Mouse (Mus musculus) left cerebral cortex, adult 9 months (tissue): ENCODE measurements around the gene Acaa1a.
"Not testable (repeated sequence)": the region's sequence is repeated elsewhere in the genome, so short reads cannot be mapped to it uniquely, and the experiment has no call there.

Source experiments
- DNase-seq, 2 experiments: peaks; one replicate each; pipeline ENCODE4 v3.0.0; 2022; ENCODE audit warnings: low spot score in 2 of 2

Gene Acaa1a

GRCm38 (mm10) chr9:119339106-119339505 is 370 bp upstream of the Acaa1a start:
- no peak for DNase-seq

DNA sequence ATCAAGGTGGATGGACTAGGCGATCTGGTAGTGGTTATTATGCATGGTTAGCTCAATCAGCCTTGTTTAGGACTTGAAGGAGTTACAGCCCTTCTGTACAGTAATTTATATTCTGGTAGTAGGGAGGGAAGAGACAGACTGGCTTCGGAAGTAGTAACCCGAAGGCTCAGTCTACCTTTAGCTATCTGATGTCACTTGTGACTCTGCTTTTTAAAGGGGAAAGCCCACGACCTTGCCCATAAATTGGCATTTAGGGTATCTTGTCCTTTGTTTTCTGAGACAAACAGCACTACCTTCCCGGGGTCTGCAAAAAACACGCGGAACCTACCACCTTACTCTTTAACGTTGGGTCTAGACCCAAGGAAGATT is 720 bp downstream of the Acaa1a start:
- DNase-seq: no peak

- peak; percentile 98 for DNase-seq
Observed at GRCm38 (mm10) chr9:119340909-119341816, 1.7 kb downstream of the Acaa1a start, which contains the start of gene Myd88. Gene Myd88, minus strand, starts transcription at chr9:119341411.

- DNase-seq: no peak
Observed at GRCm38 (mm10) chr9:119342728-119343127, 3.3 kb downstream of the Acaa1a start.

DNA sequence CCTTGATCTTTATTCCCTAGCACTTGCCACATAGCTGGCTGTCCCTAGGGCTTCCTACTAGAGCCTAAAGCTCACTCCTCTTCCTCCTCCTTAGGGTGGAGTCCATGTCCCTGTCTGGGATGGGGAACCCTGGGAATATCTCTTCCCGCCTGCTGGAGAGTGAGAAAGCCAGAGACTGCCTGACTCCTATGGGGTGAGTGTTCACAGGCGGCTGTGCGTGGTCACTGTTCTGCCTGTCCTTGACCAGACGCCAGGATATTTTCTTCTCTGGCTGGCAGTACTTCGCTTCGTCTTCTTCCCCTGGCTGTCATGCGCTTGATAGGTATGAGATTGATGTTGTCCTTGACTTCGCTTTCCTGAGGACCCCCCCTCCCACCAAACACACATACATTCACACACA is 6.9 kb downstream of the Acaa1a start:
- no peak for DNase-seq

- no peak for DNase-seq
Observed at GRCm38 (mm10) chr9:119350531-119350930, 11.1 kb downstream of the Acaa1a start.

DNA sequence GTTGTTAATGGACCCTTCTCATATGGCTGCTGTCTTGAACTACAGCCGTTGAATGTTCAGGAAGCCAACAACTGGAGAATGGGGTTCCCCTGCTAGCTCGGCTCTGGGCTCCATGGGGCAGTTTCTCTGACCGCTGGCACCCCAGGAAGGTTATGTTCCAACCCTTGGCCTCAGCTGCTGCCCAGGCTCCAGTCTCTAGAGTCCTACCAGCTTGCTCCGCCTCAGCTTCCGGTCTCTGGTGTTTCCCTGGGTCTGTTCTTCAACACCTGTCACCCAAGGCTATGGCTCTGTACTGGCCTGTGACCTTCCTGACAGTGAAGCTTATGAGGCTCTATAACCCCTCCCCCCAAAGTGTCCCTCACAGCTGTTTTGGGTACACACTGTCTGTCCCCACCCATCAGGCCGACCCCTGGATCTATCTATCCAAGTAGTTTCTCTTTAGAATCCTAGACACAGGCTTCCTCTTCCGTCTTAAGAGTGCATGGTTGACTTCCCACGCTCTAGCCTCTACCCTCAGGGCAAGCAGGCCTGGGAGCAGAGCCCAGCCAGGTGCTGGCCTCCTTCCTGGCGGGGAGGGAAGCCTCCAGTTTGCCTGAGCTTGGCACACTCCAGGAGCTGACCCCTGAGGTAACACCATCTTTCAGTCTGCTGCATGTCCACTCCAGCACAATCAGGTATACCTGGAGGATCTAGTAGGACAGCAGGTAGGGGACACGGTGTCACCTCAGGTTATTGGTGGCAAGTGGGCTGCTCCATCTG is 11.7 kb downstream of the Acaa1a start:
- no peak for DNase-seq

DNA sequence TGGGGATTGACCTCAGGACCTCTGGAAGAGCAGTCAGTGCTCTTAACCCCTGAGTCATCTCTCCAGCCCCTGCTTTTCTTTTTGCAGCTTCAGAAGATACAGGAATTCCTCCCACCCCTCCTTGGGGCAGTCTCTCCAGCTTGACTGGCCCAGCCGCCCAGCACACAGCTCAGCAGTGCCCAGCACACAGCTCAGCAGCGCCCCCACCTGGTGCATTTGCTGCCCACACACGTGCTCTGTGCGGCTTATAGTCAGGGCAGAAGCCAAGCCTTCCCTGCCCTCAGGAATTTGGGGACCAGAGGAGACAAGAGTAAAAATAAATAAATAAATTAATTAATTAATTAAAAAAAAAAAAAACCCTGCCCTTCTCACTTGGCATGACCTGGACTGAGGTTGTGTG is 12.6 kb downstream of the Acaa1a start:
- peak in 1 of 2 experiments; percentile 67 for DNase-seq

GRCm38 (mm10) chr9:119353926-119354325 is 14.4 kb downstream of the Acaa1a start:
- DNase-seq: no peak

- DNase-seq: no peak
Observed at GRCm38 (mm10) chr9:119355943-119356342, 16.5 kb downstream of the Acaa1a start.

DNA sequence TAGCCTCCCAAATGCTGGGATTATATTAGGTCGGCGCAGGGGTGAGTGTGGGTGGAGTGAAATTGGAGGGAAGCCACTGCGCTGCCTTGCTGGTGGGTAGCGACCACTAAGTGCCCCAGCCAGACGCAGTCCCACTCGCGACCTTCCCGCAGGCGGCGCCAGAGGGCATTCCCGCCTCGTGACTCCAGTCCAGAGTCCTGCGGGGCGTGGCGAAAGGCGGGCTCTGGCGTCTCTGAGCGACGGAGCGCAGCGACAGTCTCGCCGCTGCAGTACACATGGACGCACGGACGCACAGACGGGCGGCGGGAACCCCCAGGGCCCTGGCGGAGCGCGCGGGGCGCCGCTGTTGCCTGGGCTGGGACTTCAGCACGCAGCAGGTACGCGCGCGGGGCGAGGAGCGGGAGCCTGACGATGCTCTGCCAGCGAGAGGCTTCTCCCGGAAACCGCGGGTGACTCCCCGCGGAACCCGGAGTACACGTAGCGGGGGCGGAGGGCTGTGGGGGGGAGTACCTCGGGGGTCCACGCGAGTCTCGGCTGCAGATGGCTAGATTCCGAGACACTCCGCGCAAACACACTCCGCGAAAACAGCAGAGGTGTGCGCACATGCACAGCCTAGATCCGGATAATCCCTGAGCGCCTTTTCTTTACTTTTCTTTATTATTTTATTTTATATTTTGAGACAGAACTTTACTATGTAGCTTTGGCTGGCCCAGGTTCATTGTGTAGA is 18.0 kb downstream of the Acaa1a start, which contains the start of gene Xylb:
Gene Xylb, plus strand, starts transcription at position 51 of the 727 bp plus-strand sequence.
- peak; percentile 54 to 90 for DNase-seq

GRCm38 (mm10) chr9:119358058-119358429 is 18.6 kb downstream of the Acaa1a start:
- no peak for DNase-seq

GRCm38 (mm10) chr9:119361416-119361815 is 21.9 kb downstream of the Acaa1a start:
- no peak for DNase-seq

DNA sequence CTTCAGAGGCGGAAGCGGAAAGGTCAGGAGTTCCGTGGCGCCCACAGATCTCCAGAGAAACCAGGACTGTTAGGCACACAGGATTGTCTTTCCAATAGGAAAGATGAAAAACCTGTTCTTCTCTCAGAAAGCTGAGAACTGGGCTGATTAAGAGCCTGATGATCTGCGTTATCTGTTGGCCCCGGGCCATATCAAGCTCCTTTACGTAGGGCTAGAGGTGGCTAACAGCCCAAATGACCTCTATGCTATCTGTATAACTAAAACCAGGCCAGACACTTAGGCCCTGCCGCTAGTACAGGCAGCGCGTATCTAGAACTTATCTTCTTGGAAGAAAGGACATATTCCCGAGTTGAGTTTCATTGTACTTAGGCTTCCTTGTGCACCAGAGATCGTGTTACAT is 23.8 kb downstream of the Acaa1a start:
- DNase-seq: no peak

- DNase-seq: no peak
Observed at GRCm38 (mm10) chr9:119365284-119365683, 25.8 kb downstream of the Acaa1a start, which contains the start of gene Slc22a14. Gene Slc22a14, minus strand, starts transcription at chr9:119365553.

DNA sequence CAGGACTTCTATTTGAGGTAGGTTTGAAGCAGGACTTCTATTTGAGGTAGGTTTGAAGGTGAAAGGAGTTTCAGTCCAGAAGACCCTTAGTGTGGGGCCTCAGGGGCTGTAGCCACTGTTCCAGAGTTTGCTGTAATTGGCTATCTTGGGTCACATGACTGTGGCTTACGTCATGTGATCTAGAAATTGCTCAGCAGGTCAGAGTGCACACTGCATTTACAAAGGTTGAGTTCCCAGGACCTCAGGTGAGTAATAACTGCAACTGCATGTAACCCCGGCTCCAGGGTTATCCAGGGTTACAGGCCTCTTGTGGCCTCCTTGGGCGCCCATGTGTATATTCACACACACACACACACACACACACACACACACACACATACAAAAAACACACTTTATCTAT is 28.9 kb downstream of the Acaa1a start:
- DNase-seq: no peak

DNA sequence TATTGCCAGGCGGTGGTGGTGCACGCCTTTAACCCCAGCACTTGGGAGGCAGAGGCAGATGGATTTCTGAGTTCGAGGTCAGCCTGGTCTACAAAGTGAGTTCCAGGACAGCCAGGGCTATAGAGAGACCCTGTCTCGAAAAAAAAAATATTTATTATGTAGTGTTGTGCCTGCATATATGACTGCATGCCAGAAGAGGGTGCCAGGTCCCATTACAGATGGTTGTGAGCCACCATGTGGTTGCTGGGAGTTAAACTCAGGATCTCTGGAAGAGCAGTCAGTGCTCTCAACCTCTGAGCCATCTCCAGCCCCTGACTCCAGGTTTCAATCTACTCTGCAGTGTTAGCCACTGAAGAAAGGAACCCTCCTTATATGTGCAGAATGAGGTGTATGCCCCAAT is 31.3 kb downstream of the Acaa1a start:
- DNase-seq: not testable (repeated sequence)

DNA sequence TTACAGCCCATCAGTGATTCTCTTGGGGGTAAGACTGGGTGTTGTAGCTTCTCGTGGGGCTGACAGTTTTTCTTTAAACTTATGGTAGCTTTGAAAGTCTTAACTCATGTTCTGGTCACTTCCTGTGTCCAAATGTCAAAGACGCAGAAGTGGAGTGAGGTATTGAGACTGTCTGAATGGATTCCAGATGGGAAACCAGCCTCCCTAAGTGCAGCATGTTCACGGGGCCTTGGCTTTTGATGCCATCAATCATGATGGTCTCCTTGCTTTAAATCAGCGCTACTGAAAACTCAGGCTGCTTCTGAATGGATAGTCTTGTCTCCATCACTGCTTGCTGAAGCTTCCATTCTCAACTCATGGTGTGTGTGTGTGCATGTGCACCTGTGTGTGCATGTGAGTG is 31.8 kb downstream of the Acaa1a start:
- DNase-seq: no peak

DNA sequence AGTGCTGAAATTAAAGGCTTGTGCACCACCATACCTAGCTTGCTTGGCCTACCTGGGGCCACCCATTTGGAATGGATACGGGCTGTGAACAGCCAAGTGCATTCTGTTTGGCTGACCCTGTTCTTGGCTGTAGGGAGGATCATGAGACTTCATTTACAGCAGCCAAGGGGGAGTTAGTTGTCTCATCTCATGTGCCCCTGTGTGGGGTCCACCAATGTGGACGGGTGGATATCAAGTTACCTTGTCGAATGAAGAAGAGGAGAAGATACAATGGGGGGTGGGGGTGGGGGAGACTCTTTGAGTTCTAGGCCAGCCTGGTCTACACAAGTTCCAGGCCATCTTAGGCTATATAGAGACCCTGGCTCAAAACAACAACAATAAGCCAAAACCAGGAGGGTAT is 35.5 kb downstream of the Acaa1a start:
- DNase-seq: no peak

GRCm38 (mm10) chr9:119375556-119375955 is 36.1 kb downstream of the Acaa1a start:
- DNase-seq: no peak

DNA sequence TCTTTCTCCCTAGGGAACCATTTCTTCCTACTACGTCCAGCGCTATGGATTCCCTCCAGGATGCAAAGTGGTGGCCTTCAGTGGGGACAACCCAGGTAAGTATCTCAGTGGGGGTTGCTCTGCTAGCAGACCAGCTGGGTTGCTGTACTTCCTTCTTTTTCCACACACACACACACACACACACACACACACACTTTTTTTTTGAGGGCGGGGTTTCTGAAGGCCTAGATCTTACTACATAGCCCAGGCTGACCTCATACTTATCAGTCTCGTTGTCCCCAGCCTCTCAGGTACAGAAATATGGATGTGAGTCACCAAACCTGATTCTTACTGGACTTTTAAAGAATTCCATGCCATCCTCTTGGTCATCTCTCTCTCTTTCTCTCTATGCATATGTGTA is 38.8 kb downstream of the Acaa1a start:
- no peak for DNase-seq

- DNase-seq: no peak
Observed at GRCm38 (mm10) chr9:119382603-119383002, 43.1 kb downstream of the Acaa1a start.
